Mouse (Mus musculus): ENCODE measurements at regions not wholly inside any gene's neighbourhood (a gene's known extent, or its start where the extent isn't known, plus 50 kb on each side); places are given as distances from the start of the nearest gene placed in this dataset.
A peak's percentile ranks its signal among the peaks of the same experiment; 100 is the strongest.

GRCm38 (mm10) chr14:29807881-29808280 is 86.2 kb upstream of the Cacna2d3 start:
- Histone ChIP-seq H3K9me3 (ENCODE audit: low read depth, low read length) (no peaks in the 10 kb centered on the region), H3K4me3 (ENCODE audit: low read depth, low read length) (no peak overlapping the region), H3K9ac (no peak overlapping the region), H3K36me3 (ENCODE audit: insufficient read depth) (no peaks in the 10 kb centered on the region), H3K27me3 (ENCODE audit: insufficient read depth, low read length) (no peaks in the 10 kb centered on the region), H3K4me1 (ENCODE audit: insufficient read depth) (no peaks in the 10 kb centered on the region), H3K4me2 (no peak overlapping the region), H3K27ac (ENCODE audit: low read depth) (no peak overlapping the region)
- DNase-seq, result no peak
- ATAC-seq (ENCODE audit: insufficient read depth), result no peak
- TF ChIP-seq CTCF (IDR thresholded peaks at IDR 0.05; ENCODE audit: low read depth), result no peak
- 57% methylated on average over 9 of the region's 9 CpGs for WGBS

DNA sequence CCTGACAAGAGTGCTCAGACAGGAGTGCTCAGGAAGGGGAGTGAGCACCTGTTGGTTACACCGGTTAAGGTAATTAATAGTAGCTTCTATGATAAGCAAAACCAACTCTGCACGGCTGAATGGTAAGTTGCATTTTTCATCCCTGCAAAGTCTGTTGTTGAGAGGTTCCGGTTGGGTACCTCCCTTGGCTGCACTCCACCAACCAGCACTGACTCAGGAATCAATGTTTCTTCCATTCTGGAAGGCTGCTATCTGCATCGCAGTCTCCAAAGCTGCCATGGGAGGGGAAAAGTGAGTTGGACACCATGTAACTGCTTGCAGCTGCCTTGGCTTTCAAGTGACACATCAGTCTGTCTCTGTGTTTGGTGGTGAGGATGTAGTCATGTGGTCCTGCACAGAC is 93.0 kb upstream of the Cacna2d3 start:
- Histone ChIP-seq H3K4me2 (no peak overlapping the region), H3K9me3 (ENCODE audit: low read depth, low read length) (no peaks in the 10 kb centered on the region), H3K4me3 (ENCODE audit: low read depth, low read length) (no peak overlapping the region), H3K36me3 (ENCODE audit: insufficient read depth) (no peaks in the 10 kb centered on the region), H3K9ac (no peak overlapping the region), H3K4me1 (ENCODE audit: insufficient read depth) (no peaks in the 10 kb centered on the region), H3K27me3 (ENCODE audit: insufficient read depth, low read length) (no peaks in the 10 kb centered on the region), H3K27ac (ENCODE audit: low read depth) (no peak overlapping the region)
- 53% methylated on average over 4 of the region's 4 CpGs for WGBS
- DNase-seq (no peak), ATAC-seq (ENCODE audit: insufficient read depth) (no peak)
- TF ChIP-seq CTCF (IDR thresholded peaks at IDR 0.05; ENCODE audit: low read depth), result no peak

- Histone ChIP-seq H3K27me3 (ENCODE audit: insufficient read depth, low read length) (no peaks in the 10 kb centered on the region), H3K27ac (ENCODE audit: low read depth) (no peak overlapping the region), H3K4me1 (ENCODE audit: insufficient read depth) (no peaks in the 10 kb centered on the region), H3K4me2 (no peak overlapping the region), H3K36me3 (ENCODE audit: insufficient read depth) (no peaks in the 10 kb centered on the region), H3K9ac (no peak overlapping the region), H3K4me3 (ENCODE audit: low read depth, low read length) (no peak overlapping the region), H3K9me3 (ENCODE audit: low read depth, low read length) (no peaks in the 10 kb centered on the region)
- WGBS, result 34% methylated on average over 4 of the region's 4 CpGs
- no peak for TF ChIP-seq CTCF (IDR thresholded peaks at IDR 0.05; ENCODE audit: low read depth)
- no peak for ATAC-seq (ENCODE audit: insufficient read depth)
- DNase-seq, result peak; percentile 41
Measured at GRCm38 (mm10) chr14:29817548-29817947, 95.9 kb upstream of the Cacna2d3 start.

DNA sequence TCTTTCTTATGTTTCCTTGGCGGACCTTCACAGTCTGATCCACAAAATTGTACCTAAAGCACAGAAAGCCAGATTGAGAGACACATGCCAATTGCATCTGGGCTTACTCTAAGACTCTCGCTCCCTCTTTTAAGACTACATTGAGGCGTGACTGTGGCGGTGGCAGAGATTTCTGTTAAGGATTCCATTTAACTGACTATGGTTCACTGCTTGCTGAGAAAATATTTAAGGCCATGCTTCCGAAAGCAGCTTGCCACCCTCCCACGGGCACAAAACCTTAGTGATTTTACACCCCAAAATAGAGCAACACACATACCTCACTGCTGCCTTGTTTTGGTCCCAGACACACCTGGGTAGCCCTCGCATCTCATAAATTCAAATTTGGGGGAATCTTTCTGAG is 96.6 kb upstream of the Cacna2d3 start:
- H3K27me3 ChIP-seq (ENCODE audit: insufficient read depth, low read length), result no peaks in the 10 kb centered on the region
- no peak for ATAC-seq (ENCODE audit: insufficient read depth)
- H3K27ac ChIP-seq (ENCODE audit: low read depth), result no peak overlapping the region
- no peaks in the 10 kb centered on the region for H3K4me1 ChIP-seq (ENCODE audit: insufficient read depth)
- no peak overlapping the region for H3K9ac ChIP-seq
- no peak overlapping the region for H3K4me2 ChIP-seq
- H3K4me3 ChIP-seq (ENCODE audit: low read depth, low read length), result no peak overlapping the region
- no peaks in the 10 kb centered on the region for H3K36me3 ChIP-seq (ENCODE audit: insufficient read depth)
- TF ChIP-seq CTCF (IDR thresholded peaks at IDR 0.05; ENCODE audit: low read depth), result no peak
- 89% methylated on average over 7 of the region's 7 CpGs for WGBS
- DNase-seq, result no peak
- H3K9me3 ChIP-seq (ENCODE audit: low read depth, low read length), result no peaks in the 10 kb centered on the region

DNA sequence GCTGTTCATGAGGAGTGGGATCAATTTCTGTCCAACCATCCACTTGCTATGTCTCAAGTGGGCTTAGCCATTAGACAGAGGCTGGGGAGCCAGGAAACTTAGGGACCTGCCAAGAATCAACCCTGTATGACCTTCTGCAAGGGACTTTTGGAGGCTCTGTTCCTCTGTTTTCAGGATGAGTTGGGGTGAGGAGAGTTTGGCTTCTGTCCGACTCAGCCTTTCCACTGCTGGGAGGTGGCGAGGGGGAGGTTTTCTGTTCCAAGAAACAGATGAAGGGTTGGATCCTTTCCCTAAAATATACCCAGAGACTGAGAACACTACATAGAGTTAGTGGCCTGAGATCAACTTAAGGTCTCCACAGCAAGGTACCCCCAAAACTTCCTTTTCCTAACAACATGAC is 97.1 kb upstream of the Cacna2d3 start:
- Histone ChIP-seq H3K4me1 (ENCODE audit: insufficient read depth) (no peaks in the 10 kb centered on the region), H3K36me3 (ENCODE audit: insufficient read depth) (no peaks in the 10 kb centered on the region), H3K27ac (ENCODE audit: low read depth) (no peak overlapping the region), H3K27me3 (ENCODE audit: insufficient read depth, low read length) (no peaks in the 10 kb centered on the region), H3K9ac (no peak overlapping the region), H3K9me3 (ENCODE audit: low read depth, low read length) (no peaks in the 10 kb centered on the region), H3K4me2 (no peak overlapping the region), H3K4me3 (ENCODE audit: low read depth, low read length) (no peak overlapping the region)
- no peak for TF ChIP-seq CTCF (IDR thresholded peaks at IDR 0.05; ENCODE audit: low read depth)
- 72% methylated on average over 2 of the region's 2 CpGs for WGBS
- DNase-seq (no peak), ATAC-seq (ENCODE audit: insufficient read depth) (no peak)

DNA sequence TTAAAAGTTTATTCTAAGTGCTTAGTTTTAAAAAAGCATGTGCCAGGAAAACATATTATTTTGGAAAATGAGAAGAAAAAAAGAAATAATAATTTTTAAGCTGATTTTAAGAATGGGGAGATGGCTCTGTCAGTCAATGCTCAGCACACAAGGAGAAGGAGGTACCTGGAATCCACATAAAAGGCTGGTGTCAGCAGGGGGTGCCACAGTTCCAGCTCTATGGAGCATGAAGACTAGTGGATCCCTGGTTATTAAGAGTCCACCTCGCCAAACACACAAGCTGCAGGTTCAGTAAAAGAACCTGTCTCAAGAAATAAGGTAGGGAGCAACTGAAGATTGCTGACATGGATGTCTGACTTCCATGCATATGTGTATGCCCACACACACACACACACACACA is 115.4 kb upstream of the Cacna2d3 start:
- no peaks in the 10 kb centered on the region for H3K36me3 ChIP-seq (ENCODE audit: insufficient read depth)
- no peak overlapping the region for H3K4me3 ChIP-seq (ENCODE audit: low read depth, low read length)
- DNase-seq, result peak; percentile 37
- no peak overlapping the region for H3K27ac ChIP-seq (ENCODE audit: low read depth)
- no peaks in the 10 kb centered on the region for H3K27me3 ChIP-seq (ENCODE audit: insufficient read depth, low read length)
- H3K4me2 ChIP-seq, result no peak overlapping the region
- no peak overlapping the region for H3K9ac ChIP-seq
- no peaks in the 10 kb centered on the region for H3K9me3 ChIP-seq (ENCODE audit: low read depth, low read length)
- ATAC-seq (ENCODE audit: insufficient read depth), result no peak
- WGBS, result 75% methylated on average over 1 of the region's 1 CpGs
- TF ChIP-seq CTCF (IDR thresholded peaks at IDR 0.05; ENCODE audit: low read depth), result peak; percentile 30; the same call in 1 of the 2 replicates
- H3K4me1 ChIP-seq (ENCODE audit: insufficient read depth), result no peaks in the 10 kb centered on the region

- Histone ChIP-seq H3K4me1 (ENCODE audit: insufficient read depth) (no peaks in the 10 kb centered on the region), H3K36me3 (ENCODE audit: insufficient read depth) (no peaks in the 10 kb centered on the region), H3K27me3 (ENCODE audit: insufficient read depth, low read length) (no peaks in the 10 kb centered on the region), H3K9ac (no peak overlapping the region), H3K4me2 (no peak overlapping the region), H3K27ac (ENCODE audit: low read depth) (no peak overlapping the region), H3K4me3 (ENCODE audit: low read depth, low read length) (no peak overlapping the region), H3K9me3 (ENCODE audit: low read depth, low read length) (no peaks in the 10 kb centered on the region)
- WGBS, result 78% methylated on average over 3 of the region's 3 CpGs
- DNase-seq (no peak), ATAC-seq (ENCODE audit: insufficient read depth) (no peak)
- no peak for TF ChIP-seq CTCF (IDR thresholded peaks at IDR 0.05; ENCODE audit: low read depth)
Measured at GRCm38 (mm10) chr14:29839576-29839975, 117.9 kb upstream of the Cacna2d3 start.

Measured in lung, embryonic 14.5 days (tissue).